Mouse (Mus musculus) B cell, adult 2 months (primary cell): ENCODE data around the gene Noct.

Experiments
- DNase-seq, 2 experiments: peaks; one replicate each; pipeline ENCODE4 v3.0.0; 2022

Noct gene

DNA sequence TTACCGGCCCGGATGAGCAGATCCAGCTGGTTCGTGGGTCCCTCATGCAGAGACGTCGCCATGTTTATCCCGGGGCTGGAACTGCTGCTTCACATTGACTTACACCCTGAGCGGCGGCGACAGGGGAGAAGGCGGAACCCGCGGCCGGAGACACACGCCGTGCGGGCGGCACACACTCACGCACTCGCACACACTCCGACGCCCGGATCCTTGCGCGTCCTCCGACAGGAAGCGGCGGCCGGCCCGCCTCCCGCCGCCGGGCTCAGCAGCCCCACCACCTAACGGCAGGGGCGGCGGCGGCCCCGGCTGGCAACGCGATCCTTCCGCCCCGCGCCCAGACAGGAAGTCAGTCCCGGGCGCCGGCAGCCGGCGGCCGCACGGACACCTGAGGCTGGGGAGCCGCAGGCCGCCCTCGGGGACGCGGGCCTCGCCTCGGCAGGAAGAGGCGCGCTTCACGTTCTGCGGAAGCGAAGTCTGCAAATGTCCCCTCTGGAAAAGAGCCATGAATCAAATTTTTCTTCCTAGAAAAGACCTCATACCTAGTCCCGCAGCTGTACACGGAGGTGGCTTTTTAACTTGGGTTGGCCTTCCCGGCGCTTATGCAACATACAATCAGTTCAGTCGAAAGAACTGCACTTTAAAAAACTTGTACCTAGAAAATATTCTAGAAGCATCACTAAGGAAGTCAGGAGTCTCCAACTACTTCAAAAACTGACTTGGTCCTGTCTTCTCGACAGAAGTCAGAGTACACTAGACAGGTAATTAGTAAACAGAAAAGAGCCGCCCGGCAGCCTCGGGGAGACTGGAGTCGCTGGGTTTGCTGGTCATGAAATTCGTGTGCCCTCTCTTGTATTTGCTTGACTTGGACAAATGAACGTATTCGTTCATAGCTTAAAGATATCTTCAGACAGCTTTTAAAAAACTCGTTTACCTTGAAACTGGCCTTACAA is 53.2 kb downstream of the Noct start:
- peak; percentile 85 to 87 for DNase-seq

DNA sequence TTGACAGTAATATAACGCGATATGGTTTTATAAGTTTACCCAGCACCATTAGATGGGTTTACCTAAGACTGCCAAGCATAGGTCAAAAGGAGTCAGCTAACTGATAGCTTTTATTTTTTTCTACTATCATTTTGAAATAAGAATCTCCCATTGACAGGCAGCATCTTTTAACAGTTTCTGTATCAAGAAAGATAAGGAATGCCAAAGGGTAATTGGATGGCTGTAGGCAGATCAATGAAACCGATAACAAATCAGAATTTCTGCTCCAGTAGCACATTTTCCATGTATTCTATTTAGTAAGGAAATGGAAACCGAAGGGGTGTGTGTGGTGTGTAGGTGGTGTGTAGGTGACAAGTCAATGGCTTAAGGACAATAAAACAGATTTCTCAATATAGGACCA is 54.2 kb downstream of the Noct start:
- no peak for DNase-seq

DNA sequence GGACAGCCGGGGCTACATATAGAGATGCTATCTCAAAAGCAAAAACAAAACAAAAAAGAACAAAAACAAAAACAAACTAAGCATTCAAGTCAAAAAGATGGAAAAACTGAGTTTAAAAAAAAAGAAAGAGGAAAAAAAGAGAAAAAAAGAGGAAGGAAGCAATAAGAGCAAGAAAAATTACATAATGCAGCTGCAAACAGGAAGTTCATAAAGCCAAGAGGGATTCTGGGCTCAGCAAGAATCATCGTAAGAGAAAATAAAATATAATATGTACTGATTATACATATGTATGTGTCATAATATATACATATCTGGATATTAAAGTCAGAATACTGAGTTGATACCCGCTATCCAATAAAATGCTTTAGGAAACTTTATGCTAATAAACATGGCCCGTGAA is 57.5 kb downstream of the Noct start:
- no peak for DNase-seq

DNA sequence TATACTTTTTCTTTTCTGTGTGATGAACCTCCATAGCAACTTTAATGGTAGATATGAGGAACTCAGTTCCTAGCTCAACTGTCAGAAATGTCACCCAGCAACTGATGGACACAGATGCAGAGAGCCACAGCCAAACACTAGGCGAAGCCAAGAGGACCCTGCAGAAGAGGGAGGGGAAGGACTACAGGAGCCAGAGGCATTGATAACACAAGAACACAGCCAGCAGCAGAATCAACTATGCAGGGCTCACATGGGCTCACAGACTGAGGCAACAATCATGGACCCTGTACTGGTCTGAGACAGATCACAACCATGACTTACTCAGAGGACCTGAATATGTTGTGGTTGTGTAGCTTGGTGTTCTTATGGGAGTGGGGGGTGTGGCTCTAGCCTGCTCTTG is 60.1 kb downstream of the Noct start:
- DNase-seq, result no peak

DNA sequence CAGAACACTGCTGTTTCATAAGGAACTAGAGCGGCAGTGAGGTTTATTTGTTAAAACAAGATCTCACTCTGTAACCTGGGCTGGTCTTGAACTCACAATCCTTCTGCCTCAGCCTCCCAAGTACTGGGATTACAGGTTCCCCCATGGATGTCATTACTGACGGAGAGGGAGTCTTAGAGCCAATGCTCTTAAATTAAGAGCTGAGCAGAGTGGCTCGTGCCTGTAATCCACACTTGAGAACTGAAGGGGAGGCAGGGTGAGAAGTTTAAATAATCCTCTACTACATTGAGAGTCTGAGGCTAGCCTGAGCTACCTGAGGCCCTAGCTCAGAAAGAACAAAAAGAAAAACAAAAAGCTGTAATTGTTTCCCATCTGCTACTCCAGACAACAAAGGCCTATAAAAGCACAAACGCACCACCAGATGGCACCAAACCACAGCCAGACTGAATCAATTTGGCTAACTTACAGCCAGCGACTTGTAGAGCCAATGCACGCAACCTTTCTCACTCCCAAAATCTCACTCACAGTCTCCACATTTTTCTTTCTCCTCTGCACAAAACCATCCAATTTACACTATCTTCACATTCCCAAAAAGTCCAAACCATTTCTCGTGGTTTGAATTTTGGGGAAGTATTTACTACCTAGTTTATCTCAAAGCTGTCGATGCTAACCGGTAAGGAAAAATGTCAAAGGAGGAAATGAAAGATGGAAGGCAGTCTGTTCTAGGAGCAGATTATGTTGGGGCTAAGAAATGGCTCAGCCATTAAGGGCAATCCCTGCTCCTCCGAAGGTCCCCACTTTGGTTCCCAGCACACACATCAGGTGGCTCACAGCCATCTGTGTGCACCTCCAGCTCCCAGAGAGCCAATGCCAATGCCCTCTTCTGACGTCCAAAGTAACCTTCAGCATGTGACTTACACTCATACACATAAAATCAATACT is 64.9 kb downstream of the Noct start:
- DNase-seq, result peak; percentile 87 to 88

DNA sequence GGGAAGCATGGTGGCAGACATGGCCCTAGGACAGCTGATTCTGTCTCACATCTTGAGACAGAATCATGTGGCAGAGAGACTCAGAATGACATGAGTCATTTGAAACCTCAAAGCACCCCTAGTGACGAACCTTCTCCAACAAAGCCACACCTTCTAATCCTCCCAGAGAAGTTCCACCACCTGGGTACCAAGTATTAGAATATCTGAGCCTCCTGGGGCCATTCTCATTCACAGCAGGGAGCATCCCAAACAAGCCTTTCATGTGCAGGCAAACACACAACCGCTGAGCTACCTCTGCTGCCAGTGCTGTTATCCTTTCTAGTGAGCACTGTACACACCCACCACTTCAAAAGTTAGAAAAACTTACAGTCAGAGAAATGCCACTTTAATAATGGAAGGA is 70.0 kb downstream of the Noct start:
- no peak for DNase-seq

DNA sequence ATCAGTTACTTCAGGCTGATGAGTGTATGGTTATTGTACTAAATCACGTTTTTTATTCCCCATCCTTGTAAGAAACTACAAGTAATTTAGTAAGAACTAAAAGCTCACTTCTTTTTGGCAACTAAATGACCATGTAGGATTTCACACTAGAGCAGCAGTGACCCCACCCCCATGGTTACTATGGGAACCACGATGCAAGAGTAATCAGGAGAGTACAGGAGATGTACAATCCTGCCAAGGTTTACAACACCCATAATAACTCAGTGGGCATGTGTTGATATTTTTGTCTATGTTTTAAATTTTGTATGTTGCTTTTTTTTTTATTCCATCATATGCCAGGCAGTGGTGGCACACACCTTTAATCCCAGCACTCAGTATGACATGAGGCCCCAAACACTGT is 71.0 kb downstream of the Noct start:
- DNase-seq, result no peak

DNA sequence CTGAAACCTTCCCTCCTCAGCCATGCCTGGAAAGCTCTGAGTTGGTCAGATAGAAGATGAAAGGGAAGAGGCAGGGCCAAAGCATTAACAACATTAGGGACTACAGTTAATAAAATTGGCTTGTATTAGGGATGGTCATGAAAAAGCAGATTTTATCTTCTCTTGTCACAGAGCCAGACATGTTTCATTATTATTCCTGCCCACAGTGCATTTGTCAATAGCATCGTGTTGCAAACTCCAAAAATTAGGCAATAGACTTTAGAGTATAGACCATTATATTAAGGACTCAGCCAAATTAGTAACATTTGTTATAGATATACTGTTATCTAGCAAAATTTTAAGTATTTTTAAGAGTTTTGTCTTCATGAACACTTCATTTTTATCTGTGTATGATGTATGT is 72.5 kb downstream of the Noct start:
- no peak for DNase-seq
